Comparison of ENCODE assay signal across 19 mouse cellular contexts in genomic region chr11:43045871-43046548, GRCm38 (mm10). TPM values are rescaled to one million over a fixed set of nuclear protein-coding genes. Genes with fewer than 3 reads are reported as not detected.
DNase-seq lines count a peak whose midpoint lies in the region.
"Had no signal": no experiment of that assay in that cellular context is flagged by ENCODE, and none has a peak within 500 bp of the region (broad histone marks: within the 10 kb centered on the region; RNA-seq: fewer than 3 reads in every experiment).

No protein-coding gene starts in this region.

- peak; percentile 60 for DNase-seq in left cerebral cortex, postnatal 4 days
- no peak for DNase-seq in left cerebral cortex, adult 9 months (ENCODE audit: low spot score in 2 of 2)
- DNase-seq in brain, embryonic 18.5 days (ENCODE audit: low read depth, low spot score): peak; percentile 10
- peak; percentile 22 to 43 for DNase-seq in cerebellum, adult 18-20 months
- peak; percentile 30 to 40 for DNase-seq in cerebellum, postnatal 25 days
- DNase-seq in heart, adult 18-20 months: no peak
- DNase-seq in testis, postnatal 14 days (ENCODE audit: low spot score): no peak
- DNase-seq: adrenal gland, adult 2 months; gastrocnemius, postnatal 10 days; heart, adult 2 months; heart, postnatal 36 days; kidney, adult 18-20 months; layer of hippocampus, postnatal 36 days; lung, postnatal 14 days; right cerebral cortex, postnatal 25 days; thymus, adult 2 months had no signal

- intact Hi-C loops in left cerebral cortex, postnatal 4 days (cut with DNase I): no loop called here

RNA-seq across cellular contexts. Expression of gene Gm9972, which starts 10.5 kb away (rescaled TPM):
- not detected for total RNA-seq in left cerebral cortex, postnatal 4 days (2021)
- total RNA-seq in heart, adult 18-20 months (2021): not detected
- total RNA-seq: adrenal gland, adult 2 months; common myeloid progenitor, adult 5-6 weeks; gastrocnemius, postnatal 10 days; heart, adult 2 months; heart, postnatal 36 days; layer of hippocampus, postnatal 36 days; left cerebral cortex, postnatal 25 days; megakaryocyte-erythroid progenitor cell, adult 5-6 weeks had no signal

Comparison
In these comparisons a context has a peak if more than half of its experiments do, and no peak if none do; other contexts are left out.
1. DNase-seq: peak in left cerebral cortex, postnatal 4 days (single experiment), brain, embryonic 18.5 days (single experiment), cerebellum, adult 18-20 months (2 of 2) and cerebellum, postnatal 25 days (2 of 2); none in left cerebral cortex, adult 9 months (0 of 2), heart, adult 18-20 months (0 of 2) and testis, postnatal 14 days (single experiment).